Mouse (Mus musculus) neutrophil, adult 83 days (primary cell): ENCODE data around the gene Mapkap1. TPM values are rescaled to one million over a fixed set of nuclear protein-coding genes. Genes with fewer than 3 reads are reported as not detected.

ENCODE experiments used
- total RNA-seq, 2 experiments: library from RNA; stranded (reverse); gene quantifications; one replicate each; pipeline ENCODE4 v1.2.4; 2023

Gene Mapkap1
- 10 to 100 TPM; 36.7 to 54.0 TPM for total RNA-seq

DNA sequence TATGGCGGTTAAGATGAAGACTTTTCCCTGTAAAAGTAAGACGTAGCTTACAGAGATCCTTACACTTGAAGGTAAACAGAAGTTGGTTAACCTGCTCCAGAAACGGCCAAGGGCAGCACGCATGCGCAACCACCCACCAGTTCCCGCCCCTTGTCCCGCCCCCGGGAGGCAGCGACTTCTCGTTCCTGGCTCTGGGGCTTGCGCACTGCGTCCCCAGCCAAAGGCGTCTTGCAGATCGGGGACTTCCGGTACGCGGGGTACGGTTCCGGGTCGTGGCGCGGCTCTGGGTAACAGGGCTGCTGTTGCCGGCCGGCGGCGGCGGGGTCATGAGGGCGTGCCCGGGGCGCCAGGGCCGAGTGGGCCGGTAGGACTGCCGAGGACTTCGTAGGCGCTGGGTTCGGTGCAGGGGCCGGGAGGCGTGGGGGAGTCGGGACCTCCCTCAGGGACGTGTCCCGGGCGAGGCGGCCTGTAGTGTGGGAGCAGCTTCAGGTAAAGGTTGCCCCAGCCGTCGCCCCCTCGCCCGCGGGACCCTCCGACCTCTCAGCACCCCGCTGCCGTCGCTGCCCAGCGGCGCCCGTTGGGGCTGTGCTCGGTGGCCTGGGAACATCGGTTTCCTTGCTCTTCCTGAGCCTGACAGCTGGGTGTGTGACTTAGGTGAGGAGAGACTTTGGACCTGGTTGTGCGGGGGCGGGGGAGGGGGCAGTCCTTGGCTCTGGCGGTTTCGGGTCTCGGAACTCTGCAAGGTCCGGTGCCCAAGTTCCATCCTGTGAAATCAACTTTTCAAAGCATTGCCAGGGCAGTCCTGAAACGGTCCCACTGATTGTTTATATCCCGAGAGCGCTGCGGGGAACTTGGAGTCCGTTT lies at the start of gene Mapkap1:
Gene Mapkap1 (plus strand): TSS at position 171 of the 864 bp plus-strand sequence.

DNA sequence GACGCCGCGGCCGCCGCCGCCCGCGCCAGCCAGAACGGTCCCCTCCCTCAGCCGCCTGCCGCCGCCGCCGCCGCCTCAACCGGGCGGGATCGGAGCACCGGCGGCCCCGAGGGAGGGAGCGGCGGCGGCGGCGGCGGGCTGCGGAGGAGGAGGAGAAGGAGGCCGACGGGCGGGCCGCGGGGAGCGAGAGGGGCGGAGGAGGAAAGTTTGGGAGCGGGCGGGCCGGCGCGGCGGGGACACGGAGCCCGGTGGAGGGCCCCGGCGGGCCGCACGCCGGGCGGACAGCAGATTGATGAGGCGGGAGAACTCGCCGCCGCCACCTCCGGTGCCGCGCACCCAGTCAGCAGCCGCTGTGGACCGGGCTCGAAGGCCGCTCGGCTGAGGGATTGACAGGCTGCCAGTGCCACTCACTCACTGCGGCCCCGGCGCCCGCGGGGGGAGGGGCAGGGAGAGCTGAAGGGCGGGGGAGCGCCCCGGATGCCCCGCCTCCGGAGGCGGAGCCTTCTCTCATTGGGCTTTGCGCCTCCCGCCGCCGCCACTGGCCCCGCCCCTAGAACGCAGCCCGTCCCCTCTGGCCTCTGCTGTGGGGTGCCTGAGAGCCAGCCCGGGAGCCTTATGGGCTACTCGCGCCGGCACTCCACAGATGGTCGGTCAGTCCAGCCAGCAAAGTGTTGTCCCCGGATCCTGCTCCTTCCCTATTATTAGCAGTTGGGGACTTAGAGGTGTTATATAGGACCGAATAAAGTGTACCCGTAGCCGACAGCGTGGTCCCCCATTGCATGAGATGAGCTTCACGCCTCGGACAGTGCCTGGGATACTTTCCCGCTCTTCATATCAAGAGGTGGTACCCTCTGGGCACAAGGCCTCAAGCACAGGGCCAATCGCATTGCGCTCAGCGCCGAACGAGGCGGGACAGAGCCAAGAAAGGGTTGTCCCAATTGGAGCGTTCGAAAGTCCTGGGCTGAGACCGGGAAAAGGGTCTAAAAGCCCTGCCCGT lies 34.0 kb upstream of the Mapkap1 start, which contains the start of gene Pbx3:
Gene Pbx3 (minus strand): TSS at position 838 of the 997 bp plus-strand sequence.

Other genes starting within 250 kb of the Mapkap1 start
- 10 to 100 TPM in 1 of 2 experiments, 1 to 10 TPM in 1; 8.8 to 10.3 TPM for gene Pbx3, start 33.6 kb upstream of the Mapkap1 start, total RNA-seq